In genomic region chr4:107846795-107847194, GRCm38 (mm10) we compare ENCODE assay signal across 22 mouse cellular contexts. TPM values are rescaled to one million over a fixed set of nuclear protein-coding genes. Genes with fewer than 3 reads are reported as not detected.
DNase-seq lines count a peak whose midpoint lies in the region; ATAC-seq lines count a peak whose summit lies in the region.
"Had no signal": no experiment of that assay in that cellular context is flagged by ENCODE, and none has a peak within 500 bp of the region (broad histone marks: within the 10 kb centered on the region; RNA-seq: fewer than 3 reads in every experiment).

No protein-coding gene starts in this region.

- peaks cover 0 to 7% of the 10 kb centered on the region in 2 experiments; a peak in 1 of 4 replicates for H3K4me1 ChIP-seq in heart, embryonic 14.5 days (ENCODE audit: control insufficient read depth in 2 of 2, insufficient read depth in 2 of 2, low read length in 2 of 2)
- H3K4me1 ChIP-seq in midbrain, embryonic 11.5 days (ENCODE audit: control insufficient read depth, insufficient read depth, low read length) = peaks cover 23% of the 10 kb centered on the region
- peaks cover 25% of the 10 kb centered on the region for H3K4me1 ChIP-seq in midbrain, embryonic 15.5 days
- peaks cover 10% of the 10 kb centered on the region; the same call in 1 of the 2 replicates for H3K4me1 ChIP-seq in midbrain, embryonic 16.5 days (ENCODE audit: control insufficient read depth, insufficient read depth, low read length)

- no peaks in the 10 kb centered on the region for H3K36me3 ChIP-seq in heart, embryonic 14.5 days (ENCODE audit: control insufficient read depth, insufficient read depth, low read length)
- H3K36me3 ChIP-seq in midbrain, embryonic 11.5 days (ENCODE audit: control insufficient read depth, insufficient read depth, low read length) = no peaks in the 10 kb centered on the region; the same call in none of the 2 replicates
- H3K36me3 ChIP-seq in midbrain, embryonic 15.5 days (replicated peaks) = peaks cover 20% of the 10 kb centered on the region
- H3K36me3 ChIP-seq in midbrain, embryonic 16.5 days (ENCODE audit: control insufficient read depth, insufficient read depth, low read length) = peaks cover 10% of the 10 kb centered on the region; the same call in 1 of the 2 replicates
- H3K36me3 ChIP-seq: liver, embryonic 13.5 days had no signal

- H3K4me3 ChIP-seq in heart, embryonic 14.5 days (ENCODE audit: control insufficient read depth in 1 of 2, insufficient read depth in 1 of 2, low read depth in 1 of 2, low read length in 2 of 2) = no peak overlapping the region
- no peak overlapping the region for H3K4me3 ChIP-seq in midbrain, embryonic 11.5 days (ENCODE audit: low read depth, low read length)
- no peak overlapping the region for H3K4me3 ChIP-seq in midbrain, embryonic 15.5 days
- H3K4me3 ChIP-seq in midbrain, embryonic 16.5 days (ENCODE audit: low read depth, low read length) = no peak overlapping the region
- H3K4me3 ChIP-seq: forebrain, embryonic 15.5 days; gastrocnemius, adult 2 months; layer of hippocampus, adult 2 months; liver, embryonic 13.5 days; megakaryocyte, embryonic 14.5 days; myocyte had no signal

- ATAC-seq in heart, embryonic 14.5 days (ENCODE audit: insufficient number of reproducible peaks, insufficient read depth, low FRiP score, low read depth) = no peak
- ATAC-seq in midbrain, embryonic 11.5 days (ENCODE audit: low FRiP score) = no peak
- ATAC-seq in midbrain, embryonic 15.5 days (replicated peaks) = no peak
- no peak for ATAC-seq in midbrain, embryonic 16.5 days
- ATAC-seq: forebrain, embryonic 15.5 days had no signal

- H3K4me2 ChIP-seq in heart, embryonic 14.5 days (ENCODE audit: low read length) = peak overlapping the region; percentile 66
- H3K4me2 ChIP-seq in midbrain, embryonic 11.5 days = no peak overlapping the region
- H3K4me2 ChIP-seq in midbrain, embryonic 15.5 days = no peak overlapping the region
- H3K4me2 ChIP-seq in midbrain, embryonic 16.5 days (ENCODE audit: low read length) = no peak overlapping the region
- H3K4me2 ChIP-seq: forebrain, embryonic 15.5 days; liver, embryonic 13.5 days had no signal

- 57% methylated on average over 7 of the region's 7 CpGs for WGBS in heart, embryonic 14.5 days
- WGBS in midbrain, embryonic 11.5 days = 53% methylated on average over 7 of the region's 7 CpGs
- WGBS in midbrain, embryonic 15.5 days = 64% methylated on average over 7 of the region's 7 CpGs
- 59% methylated on average over 7 of the region's 7 CpGs for WGBS in midbrain, embryonic 16.5 days

- peak; percentile 37 to 47 for DNase-seq in cerebellum, postnatal 10 days
- no peak for DNase-seq in cerebellum, adult 9-11 months
- no peak for DNase-seq in heart, postnatal 25 days (ENCODE audit: low spot score)
- peak; percentile 76 for DNase-seq in midbrain, embryonic 11.5 days (ENCODE audit: low spot score, missing footprints)
- no peak for DNase-seq in adipocyte (ENCODE audit: low spot score)
- DNase-seq: adrenal gland, adult 8-10 months; cerebellum, adult 8-10 months; gastrocnemius, adult 2 months; heart, adult 18-20 months; kidney, adult 18-20 months; kidney, postnatal 10 days; liver, embryonic 13.5 days; lung, postnatal 14 days; spleen, adult 18-20 months; thymus, adult 2 months had no signal

- H3K9me3 ChIP-seq in heart, embryonic 14.5 days (ENCODE audit: control insufficient read depth, low read length) = no peaks in the 10 kb centered on the region
- no peaks in the 10 kb centered on the region for H3K9me3 ChIP-seq in midbrain, embryonic 11.5 days (ENCODE audit: control insufficient read depth, low read length)
- no peaks in the 10 kb centered on the region for H3K9me3 ChIP-seq in midbrain, embryonic 15.5 days
- H3K9me3 ChIP-seq in midbrain, embryonic 16.5 days (replicated peaks; ENCODE audit: control insufficient read depth, low read length, poor library complexity, severe bottlenecking) = no peaks in the 10 kb centered on the region
- H3K9me3 ChIP-seq: forebrain, embryonic 15.5 days; liver, embryonic 13.5 days; megakaryocyte, embryonic 14.5 days had no signal

- no peak overlapping the region for H3K27ac ChIP-seq in heart, embryonic 14.5 days (replicated peaks in 1 of 2; ENCODE audit: control insufficient read depth in 1 of 2, insufficient read depth in 1 of 2, low read depth in 2 of 2, low read length in 2 of 2)
- H3K27ac ChIP-seq in midbrain, embryonic 11.5 days (ENCODE audit: low read depth, low read length) = no peak overlapping the region
- no peak overlapping the region for H3K27ac ChIP-seq in midbrain, embryonic 15.5 days
- no peak overlapping the region for H3K27ac ChIP-seq in midbrain, embryonic 16.5 days (ENCODE audit: low read length)
- H3K27ac ChIP-seq: forebrain, embryonic 15.5 days; gastrocnemius, adult 2 months; layer of hippocampus, adult 2 months; liver, embryonic 13.5 days had no signal

- no peak overlapping the region for H3K9ac ChIP-seq in heart, embryonic 14.5 days (ENCODE audit: low read length)
- no peak overlapping the region for H3K9ac ChIP-seq in midbrain, embryonic 11.5 days (ENCODE audit: low read length)
- no peak overlapping the region for H3K9ac ChIP-seq in midbrain, embryonic 15.5 days
- 0 out of 2 replicates have a peak overlapping the region, but pooled peaks have one; percentile 6 for H3K9ac ChIP-seq in midbrain, embryonic 16.5 days (ENCODE audit: low read depth, low read length)
- H3K9ac ChIP-seq: forebrain, embryonic 15.5 days; liver, embryonic 13.5 days had no signal

- peaks cover 40% of the 10 kb centered on the region for H3K27me3 ChIP-seq in heart, embryonic 14.5 days (ENCODE audit: control insufficient read depth, insufficient read depth, low read length)
- H3K27me3 ChIP-seq in midbrain, embryonic 11.5 days (ENCODE audit: control insufficient read depth, insufficient read depth, low read length) = peaks cover 15% of the 10 kb centered on the region
- H3K27me3 ChIP-seq in midbrain, embryonic 15.5 days (replicated peaks) = 0 out of 2 replicates have a peak, but pooled peaks cover 6% of the 10 kb centered on the region
- H3K27me3 ChIP-seq in midbrain, embryonic 16.5 days (ENCODE audit: control insufficient read depth, insufficient read depth, low read depth, low read length) = peaks cover 8% of the 10 kb centered on the region; the same call in 1 of the 2 replicates
- H3K27me3 ChIP-seq: forebrain, embryonic 15.5 days; megakaryocyte, embryonic 14.5 days had no signal

- intact Hi-C loops in heart, postnatal 25 days (cut with DNase I) = loop anchor here (10.0 kb wide), 1 partner anchor 422 kb away; no protein-coding TSS in a partner anchor

RNA-seq across cellular contexts. Expression of gene Magoh, which starts 32.8 kb away (rescaled TPM):
- polyA plus RNA-seq in heart, embryonic 14.5 days (2014; fragmentation: Nextera tagmentation; extraction: Ambion mirVana) = 85.5 and 94.5 TPM in 2 replicates
- total RNA-seq in heart, postnatal 25 days (2021) = 10 to 100 TPM; 42.2 to 47.8 TPM
- polyA plus RNA-seq in midbrain, embryonic 11.5 days (2014; fragmentation: Nextera tagmentation; extraction: Ambion mirVana) = 268 and 272 TPM in 2 replicates
- polyA plus RNA-seq in midbrain, embryonic 15.5 days (2015; fragmentation: Nextera tagmentation; extraction: Ambion mirVana) = 95.6 and 103 TPM in 2 replicates
- 103 and 108 TPM in 2 replicates for polyA plus RNA-seq in midbrain, embryonic 16.5 days (2015; fragmentation: Nextera tagmentation; extraction: Ambion mirVana)

RNA-seq across cellular contexts. Expression of gene 0610037L13Rik, which starts 42.8 kb away (rescaled TPM):
- 110 and 111 TPM in 2 replicates for polyA plus RNA-seq in heart, embryonic 14.5 days (2014; fragmentation: Nextera tagmentation; extraction: Ambion mirVana)
- total RNA-seq in heart, postnatal 25 days (2021) = 10 to 100 TPM; 52.3 to 57.1 TPM
- polyA plus RNA-seq in midbrain, embryonic 11.5 days (2014; fragmentation: Nextera tagmentation; extraction: Ambion mirVana) = 130 and 134 TPM in 2 replicates
- 92.4 and 96.4 TPM in 2 replicates for polyA plus RNA-seq in midbrain, embryonic 15.5 days (2015; fragmentation: Nextera tagmentation; extraction: Ambion mirVana)
- polyA plus RNA-seq in midbrain, embryonic 16.5 days (2015; fragmentation: Nextera tagmentation; extraction: Ambion mirVana) = 86.7 and 88.1 TPM in 2 replicates

RNA-seq across cellular contexts. Expression of gene Lrp8, which starts 44.7 kb away (rescaled TPM):
- 0.26 and 0.76 TPM in 2 replicates for polyA plus RNA-seq in heart, embryonic 14.5 days (2014; fragmentation: Nextera tagmentation; extraction: Ambion mirVana)
- total RNA-seq in heart, postnatal 25 days (2021) = 1 to 10 TPM in 1 of 2 experiments, under 1 TPM in 1; 0.75 to 1.6 TPM
- polyA plus RNA-seq in midbrain, embryonic 11.5 days (2014; fragmentation: Nextera tagmentation; extraction: Ambion mirVana) = 21.3 and 21.4 TPM in 2 replicates
- 70.6 and 71.3 TPM in 2 replicates for polyA plus RNA-seq in midbrain, embryonic 15.5 days (2015; fragmentation: Nextera tagmentation; extraction: Ambion mirVana)
- polyA plus RNA-seq in midbrain, embryonic 16.5 days (2015; fragmentation: Nextera tagmentation; extraction: Ambion mirVana) = 44.4 and 56.0 TPM in 2 replicates

Comparison
In these comparisons a context has a peak if more than half of its experiments do, and no peak if none do; other contexts are left out.
1. DNase-seq: peak in cerebellum, postnatal 10 days (2 of 2) and midbrain, embryonic 11.5 days (single experiment); none in cerebellum, adult 9-11 months (single experiment), heart, postnatal 25 days (single experiment) and adipocyte (single experiment).
2. RNA of gene Lrp8, which starts 44.7 kb away (polyA plus RNA-seq): 70.6 to 71.3 TPM in midbrain, embryonic 15.5 days, 44.4 to 56.0 TPM in midbrain, embryonic 16.5 days and 21.3 to 21.4 TPM in midbrain, embryonic 11.5 days; 0.26 to 0.76 TPM in heart, embryonic 14.5 days; every median in the first group is over 10 times any median in the second.